Mouse (Mus musculus): Measurements from ENCODE around the gene Ociad1.
A peak's percentile ranks its signal among the peaks of the same experiment; 100 is the strongest.

Ociad1 gene

GRCm38 (mm10) chr5:73292502-73293457 is at the start of gene Ociad1:
Ociad1 (plus strand) TSS chr5:73292784.
- peak; percentile 93 for DNase-seq (ENCODE audit: low spot score)

- DNase-seq (ENCODE audit: low spot score) = no peak
Measured at GRCm38 (mm10) chr5:73244403-73244802, 48.2 kb upstream of the Ociad1 start.

GRCm38 (mm10) chr5:73246414-73246813 is 46.2 kb upstream of the Ociad1 start:
- DNase-seq (ENCODE audit: low spot score) = no peak

GRCm38 (mm10) chr5:73248211-73248610 is 44.4 kb upstream of the Ociad1 start:
- DNase-seq (ENCODE audit: low spot score) = no peak

- DNase-seq (ENCODE audit: low spot score) = no peak
Measured at GRCm38 (mm10) chr5:73249341-73249740, 43.2 kb upstream of the Ociad1 start.

GRCm38 (mm10) chr5:73252739-73253138 is 39.8 kb upstream of the Ociad1 start:
- DNase-seq (ENCODE audit: low spot score) = no peak

GRCm38 (mm10) chr5:73254660-73255059 is 37.9 kb upstream of the Ociad1 start:
- no peak for DNase-seq (ENCODE audit: low spot score)

GRCm38 (mm10) chr5:73255321-73256251 is 37.0 kb upstream of the Ociad1 start:
- peak; percentile 70 for DNase-seq (ENCODE audit: low spot score)

GRCm38 (mm10) chr5:73256352-73257065 is 36.1 kb upstream of the Ociad1 start, which contains the start of gene Fryl:
Fryl (minus strand) TSS chr5:73256619.
- DNase-seq (ENCODE audit: low spot score) = peak; percentile 98

GRCm38 (mm10) chr5:73257096-73257495 is 35.5 kb upstream of the Ociad1 start:
- DNase-seq (ENCODE audit: low spot score) = no peak

GRCm38 (mm10) chr5:73257723-73258122 is 34.9 kb upstream of the Ociad1 start:
- no peak for DNase-seq (ENCODE audit: low spot score)

GRCm38 (mm10) chr5:73264122-73264521 is 28.5 kb upstream of the Ociad1 start:
- no peak for DNase-seq (ENCODE audit: low spot score)

- DNase-seq (ENCODE audit: low spot score) = no peak
Measured at GRCm38 (mm10) chr5:73265460-73265859, 27.1 kb upstream of the Ociad1 start.

GRCm38 (mm10) chr5:73268636-73269213 is 23.9 kb upstream of the Ociad1 start:
- no peak for DNase-seq (ENCODE audit: low spot score)

- DNase-seq (ENCODE audit: low spot score) = no peak
Measured at GRCm38 (mm10) chr5:73270612-73271011, 22.0 kb upstream of the Ociad1 start.

GRCm38 (mm10) chr5:73273171-73273570 is 19.4 kb upstream of the Ociad1 start:
- DNase-seq (ENCODE audit: low spot score) = no peak

- no peak for DNase-seq (ENCODE audit: low spot score)
Measured at GRCm38 (mm10) chr5:73274941-73275340, 17.6 kb upstream of the Ociad1 start.

- DNase-seq (ENCODE audit: low spot score) = no peak
Measured at GRCm38 (mm10) chr5:73279190-73279589, 13.4 kb upstream of the Ociad1 start.

GRCm38 (mm10) chr5:73279732-73280566 is 12.6 kb upstream of the Ociad1 start:
- DNase-seq (ENCODE audit: low spot score) = no peak

GRCm38 (mm10) chr5:73280567-73280850 is 12.1 kb upstream of the Ociad1 start:
- DNase-seq (ENCODE audit: low spot score) = no peak

- no peak for DNase-seq (ENCODE audit: low spot score)
Measured at GRCm38 (mm10) chr5:73284046-73284445, 8.5 kb upstream of the Ociad1 start.

Measured in testis, postnatal 10 days (tissue).